Mouse (Mus musculus): ENCODE measurements around the gene Ccl20.

GRCm38 (mm10) chr1:83101891-83102290, 14.7 kb upstream of the Ccl20 start:
- TF ChIP-seq POLR2A (IDR thresholded peaks at IDR 0.05; ENCODE audit: low read depth, low read length) (no peak), CTCF (IDR thresholded peaks at IDR 0.05; ENCODE audit: extremely low read depth, insufficient read depth, insufficient read length, insufficient replicate concordance) (no peak)
